Mouse (Mus musculus) mesoderm, embryonic 11.5 days (tissue): Measurements from ENCODE around the gene Klc4.

ENCODE experiments used
- DNase-seq: peaks from one replicate; pipeline ENCODE4 v3.0.0-alpha.2; 2012; ENCODE audit warnings: low read depth, low spot score

Klc4 gene

DNA sequence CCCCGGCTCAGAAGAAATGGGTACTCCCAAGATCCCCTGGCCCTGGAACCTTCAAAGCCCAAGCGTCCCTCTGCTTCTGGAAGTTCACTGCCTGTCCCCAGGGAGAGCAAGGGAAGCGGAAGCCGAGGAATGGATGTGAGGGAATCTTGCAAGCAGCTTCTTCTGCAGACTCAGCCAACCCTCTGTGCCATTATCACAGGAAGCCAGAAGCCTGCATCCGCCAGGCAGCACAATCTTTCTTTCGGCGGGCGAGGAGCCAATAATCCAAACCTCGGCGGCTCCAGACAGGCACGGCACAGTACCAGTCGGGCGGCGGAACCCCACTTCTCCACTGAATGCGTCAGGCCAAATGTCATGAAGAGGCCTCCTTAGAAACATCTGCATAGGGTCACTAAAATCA lies 24.5 kb downstream of the Klc4 start:
- DNase-seq = no peak

DNA sequence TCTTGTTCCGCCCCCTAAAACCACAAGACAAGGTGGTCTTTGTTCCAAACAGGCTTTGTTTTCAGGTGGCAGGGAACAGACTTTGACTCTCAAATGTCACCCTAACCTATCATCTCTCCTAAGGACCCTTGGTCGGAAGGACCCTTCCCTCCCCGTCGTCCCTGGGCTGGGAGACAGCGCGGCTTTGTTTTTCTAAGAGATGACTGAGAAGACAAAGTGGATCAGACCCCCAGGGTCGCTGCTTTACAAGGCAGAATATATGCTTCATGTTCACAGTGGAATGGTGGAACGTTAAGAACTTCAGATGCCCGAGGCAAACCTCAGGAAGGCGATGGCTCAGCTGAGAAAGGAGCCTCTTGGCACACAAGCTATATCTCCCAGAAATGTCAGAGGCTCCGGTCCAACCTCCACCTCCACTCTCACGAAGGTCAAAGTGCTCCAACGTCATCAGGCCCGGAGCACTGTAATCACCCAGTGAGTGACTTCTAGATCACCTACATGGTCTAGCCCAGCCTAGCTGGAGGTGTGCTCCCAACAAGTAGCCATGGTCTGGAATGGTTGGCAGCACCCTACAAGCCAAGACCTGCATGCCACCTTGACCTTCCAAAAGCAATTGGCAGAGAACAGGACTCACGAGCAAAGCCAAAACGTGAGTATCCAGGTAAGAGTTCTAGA lies 26.0 kb downstream of the Klc4 start:
- no peak for DNase-seq

DNA sequence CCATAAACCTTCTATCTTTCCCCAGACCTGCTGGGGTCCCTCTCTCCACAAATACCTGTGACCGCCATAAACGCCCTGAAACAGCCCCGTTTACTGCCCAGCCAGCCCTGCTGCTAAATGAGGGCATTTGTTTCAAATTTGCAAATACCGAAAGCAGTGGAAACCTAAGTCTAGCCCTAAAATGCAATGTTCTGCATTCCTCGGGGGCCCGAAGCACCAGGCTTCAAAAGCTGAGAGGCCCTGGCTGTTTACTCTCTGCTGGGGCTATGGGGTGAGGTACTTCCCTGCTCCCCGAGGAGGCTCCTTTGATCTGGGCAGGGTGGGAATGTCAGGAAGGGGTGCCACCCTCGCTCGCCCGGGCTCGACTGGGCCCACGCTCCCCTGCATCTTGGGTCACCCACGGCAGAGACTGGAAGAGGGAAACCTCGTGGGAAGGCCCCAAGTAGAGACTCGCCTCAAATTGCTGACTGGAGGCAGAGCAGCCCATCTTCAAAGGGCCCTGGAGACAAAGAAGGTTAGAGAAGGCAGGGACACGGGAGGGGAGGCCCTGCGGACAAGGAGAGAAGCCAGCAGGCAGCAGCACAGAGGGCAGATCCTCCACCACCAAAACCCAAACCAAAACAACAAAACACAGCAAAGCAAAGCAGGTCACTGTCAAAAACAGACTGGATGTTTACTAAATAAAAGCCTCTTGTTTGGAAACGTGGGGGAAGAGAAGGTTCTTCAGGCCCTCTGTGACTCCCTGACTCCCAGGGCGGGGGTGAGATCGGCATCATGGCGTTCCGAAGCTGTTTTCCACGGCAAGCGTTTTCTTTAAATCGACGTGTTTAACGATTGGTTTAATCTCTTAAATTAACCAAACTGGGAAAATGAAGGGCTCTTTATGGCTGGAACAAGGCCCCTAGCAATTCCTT lies 26.8 kb downstream of the Klc4 start:
- DNase-seq = no peak

DNA sequence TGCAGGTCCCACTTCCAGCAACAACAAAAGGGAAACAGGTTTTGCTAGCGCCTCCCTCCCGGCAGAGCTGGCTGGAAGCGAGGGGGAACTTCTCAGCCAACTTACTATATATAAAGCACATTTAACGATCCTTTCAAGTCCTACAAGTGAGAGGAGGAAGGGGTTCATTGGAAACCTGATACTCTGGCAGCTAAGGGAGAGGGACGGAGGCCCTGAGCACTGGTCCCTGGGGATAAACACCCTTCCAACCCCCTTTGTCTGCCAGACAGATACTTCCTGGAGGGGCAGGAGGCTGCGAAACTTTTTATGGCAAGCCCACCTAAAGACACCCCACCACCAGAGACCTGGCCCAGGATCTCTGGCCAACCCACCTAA lies 27.4 kb downstream of the Klc4 start:
- DNase-seq = peak; percentile 49

DNA sequence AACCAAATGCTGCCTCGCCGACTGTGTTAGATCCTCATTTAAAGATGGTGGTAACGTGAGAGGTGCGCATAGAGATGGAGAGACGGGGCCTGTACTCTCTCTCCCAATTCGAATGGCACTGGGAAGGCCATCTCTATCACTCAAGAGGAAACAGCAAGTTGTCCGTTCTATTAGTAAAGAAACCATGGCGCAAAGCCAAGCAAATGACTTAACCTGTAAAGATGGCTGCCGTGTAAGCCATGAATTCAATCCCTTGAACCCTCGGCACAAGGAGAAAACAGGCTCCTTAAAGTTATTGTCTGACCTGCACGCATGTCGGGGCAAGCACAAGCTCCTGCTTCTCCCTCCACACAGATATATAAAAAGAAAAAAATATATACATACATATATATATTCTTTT lies 28.0 kb downstream of the Klc4 start:
- DNase-seq = no peak

GRCm38 (mm10) chr17:46613229-46613628 lies 32.6 kb downstream of the Klc4 start:
- no peak for DNase-seq

GRCm38 (mm10) chr17:46612820-46613219 lies 33.0 kb downstream of the Klc4 start:
- no peak for DNase-seq

DNA sequence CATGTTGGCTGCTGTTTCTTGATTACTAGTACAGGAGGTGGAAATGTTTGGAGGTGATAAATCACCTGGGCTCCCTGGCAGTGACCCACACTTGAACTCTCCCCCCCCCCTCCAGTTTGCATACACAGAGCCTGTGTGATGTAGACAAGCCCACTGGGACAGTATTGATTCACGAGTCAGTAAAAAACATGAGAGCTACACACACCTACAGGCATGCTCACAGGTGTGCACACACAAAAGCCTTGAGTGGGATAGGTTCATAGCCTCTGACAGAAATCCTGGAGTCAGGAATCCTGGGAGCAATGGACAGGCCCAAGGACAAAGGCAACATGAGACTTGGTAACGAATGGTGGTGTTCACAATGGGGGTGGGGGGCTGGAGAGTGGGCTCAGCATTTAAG lies 33.6 kb downstream of the Klc4 start:
- no peak for DNase-seq

- DNase-seq = no peak
Measured at GRCm38 (mm10) chr17:46611316-46611715, 34.5 kb downstream of the Klc4 start.

- DNase-seq = no peak
Measured at GRCm38 (mm10) chr17:46609721-46610514, 35.9 kb downstream of the Klc4 start.

GRCm38 (mm10) chr17:46605987-46606386 lies 39.8 kb downstream of the Klc4 start:
- DNase-seq = no peak

GRCm38 (mm10) chr17:46605126-46605525 lies 40.7 kb downstream of the Klc4 start:
- DNase-seq = no peak

- no peak for DNase-seq
Measured at GRCm38 (mm10) chr17:46603229-46603628, 42.6 kb downstream of the Klc4 start.

GRCm38 (mm10) chr17:46602212-46602611 lies 43.6 kb downstream of the Klc4 start:
- peak; percentile 51 for DNase-seq

DNA sequence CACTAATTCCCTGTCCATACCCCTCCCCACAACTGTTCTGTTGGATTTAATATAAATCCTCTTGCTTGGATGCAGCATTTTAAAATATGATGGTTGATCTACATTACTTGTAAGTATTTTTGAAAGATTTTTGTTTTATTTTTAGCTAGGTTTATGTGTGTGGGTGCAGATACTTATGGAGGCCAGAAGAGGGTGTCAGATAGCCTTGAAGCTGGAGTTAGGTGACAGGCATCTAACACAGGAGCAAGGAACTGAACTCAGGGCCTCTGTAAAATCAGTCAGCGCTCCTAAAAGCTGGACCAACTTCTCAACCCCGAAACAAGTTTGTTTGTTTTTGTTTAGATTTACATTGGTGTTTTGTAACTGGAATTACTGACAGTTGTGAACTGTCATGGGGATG lies 45.3 kb downstream of the Klc4 start:
- no peak for DNase-seq

DNA sequence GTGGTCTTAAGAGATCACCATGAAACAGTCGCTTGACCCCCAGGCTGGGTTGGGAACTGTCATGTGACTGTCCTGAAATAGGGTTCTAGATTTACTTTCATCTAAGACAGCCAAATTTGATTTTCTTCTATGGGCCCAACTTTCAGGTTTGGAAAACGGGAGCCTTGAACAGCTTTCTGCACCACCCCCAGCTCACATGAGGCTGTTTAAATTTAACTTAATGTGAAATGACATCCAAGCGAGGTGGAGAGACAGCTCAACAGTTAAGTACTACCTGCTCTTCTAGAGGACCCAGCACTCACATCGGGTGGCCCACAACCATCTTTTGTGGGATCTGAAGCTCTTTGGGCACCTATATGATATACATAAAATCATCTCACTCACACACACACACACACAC lies 46.9 kb downstream of the Klc4 start:
- no peak for DNase-seq

GRCm38 (mm10) chr17:46597956-46598355 lies 47.9 kb downstream of the Klc4 start:
- no peak for DNase-seq

DNA sequence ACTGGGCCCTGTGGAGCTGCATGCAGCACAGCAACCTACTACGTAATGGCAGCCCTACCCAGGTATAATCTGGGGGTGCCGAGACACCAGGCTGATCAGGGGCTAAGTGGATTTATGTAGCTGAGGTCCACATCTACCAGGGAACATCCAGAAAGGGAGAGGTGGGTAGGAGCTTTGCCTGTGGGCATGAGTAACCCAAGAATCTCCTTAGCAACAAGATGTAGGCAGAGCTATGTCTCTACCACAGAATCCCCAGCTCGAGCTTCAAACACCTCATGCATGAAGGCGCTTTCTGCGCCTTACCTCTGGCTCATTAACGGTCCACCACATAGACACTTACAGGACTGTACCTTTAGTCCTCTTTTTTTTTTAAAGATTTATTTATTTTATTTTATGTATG lies 50.5 kb downstream of the Klc4 start:
- no peak for DNase-seq

GRCm38 (mm10) chr17:46594606-46595005 lies 51.2 kb downstream of the Klc4 start:
- peak; percentile 56 for DNase-seq

DNA sequence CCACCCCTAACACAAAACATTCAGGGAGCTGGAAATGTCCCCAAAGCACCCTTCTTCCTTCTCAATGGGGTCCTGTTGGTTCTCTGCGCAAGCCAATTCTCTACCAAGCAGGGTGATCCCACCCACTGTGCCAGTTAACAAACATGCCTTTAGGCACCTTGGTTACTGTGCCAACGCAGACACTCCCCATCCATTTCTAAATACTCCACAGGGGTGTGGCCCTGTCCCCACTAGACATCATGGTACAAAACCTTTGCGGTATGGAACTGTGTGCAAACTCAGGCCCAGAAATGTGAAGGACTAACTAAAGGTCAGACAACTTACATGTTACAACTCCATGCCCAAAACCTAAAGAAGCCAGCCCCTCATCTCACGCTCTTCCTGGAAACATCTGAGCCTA lies 52.7 kb downstream of the Klc4 start:
- no peak for DNase-seq

GRCm38 (mm10) chr17:46591406-46591805 lies 54.4 kb downstream of the Klc4 start:
- DNase-seq = no peak

- no peak for DNase-seq
Measured at GRCm38 (mm10) chr17:46590439-46590838, 55.4 kb downstream of the Klc4 start.
